Mouse (Mus musculus) embryonic facial prominence, embryonic 10.5 days (tissue): ENCODE data around the gene Ccdc152. TPM values are rescaled to one million over a fixed set of nuclear protein-coding genes. Genes with fewer than 3 reads are reported as not detected.

Experiments used
- DNase-seq: peaks from one replicate; pipeline ENCODE4 v3.0.0-alpha.2; 2017; ENCODE audit warnings: low spot score
- H3K27ac ChIP-seq: fragments of 300-500 bp; sonication (generic); replicated peaks from 2 replicates; pipeline ENCODE4 v1.5.1; 2016; ENCODE audit warnings: mild to moderate bottlenecking
- H3K27me3 ChIP-seq: fragments of 300-500 bp; sonication (generic); replicated peaks from 2 replicates; pipeline ENCODE4 v1.6.1; 2016; ENCODE audit warnings: low read depth, mild to moderate bottlenecking; ENCODE audit not compliant: poor library complexity, severe bottlenecking
- H3K36me3 ChIP-seq: fragments of 300-500 bp; sonication (generic); replicated peaks from 2 replicates; pipeline ENCODE4 v1.6.1; 2016; ENCODE audit warnings: mild to moderate bottlenecking, moderate library complexity
- H3K4me1 ChIP-seq: fragments of 300-500 bp; sonication (generic); 2 replicates; pipeline ENCODE4 v1.6.1; 2016
- H3K4me3 ChIP-seq: fragments of 300-500 bp; sonication (generic); 2 replicates; pipeline ENCODE4 v1.5.1; 2016; ENCODE audit warnings: mild to moderate bottlenecking, moderate library complexity
- H3K9me3 ChIP-seq: fragments of 300-500 bp; sonication (generic); 2 replicates; pipeline ENCODE4 v1.6.1; 2016; ENCODE audit warnings: mild to moderate bottlenecking
- WGBS: fragments of 180-500 bp; shearing (Covaris S2); methylation state at CpG from one replicate; pipeline ENCODE4 v1.1.7; 2016; 5-methylcytosine and 5-hydroxymethylcytosine counted together
- polyA plus RNA-seq: library from polyadenylated mRNA; unstranded; fragments of >200 nt; fragmentation: Nextera tagmentation; extraction: Ambion mirVana; gene quantifications from 2 replicates; pipeline ENCODE4 v1.2.1, GENCODE M21; 2016

The Ccdc152 gene
- polyA plus RNA-seq, 1 experiment from 2014 or later = 0.14 TPM

DNA sequence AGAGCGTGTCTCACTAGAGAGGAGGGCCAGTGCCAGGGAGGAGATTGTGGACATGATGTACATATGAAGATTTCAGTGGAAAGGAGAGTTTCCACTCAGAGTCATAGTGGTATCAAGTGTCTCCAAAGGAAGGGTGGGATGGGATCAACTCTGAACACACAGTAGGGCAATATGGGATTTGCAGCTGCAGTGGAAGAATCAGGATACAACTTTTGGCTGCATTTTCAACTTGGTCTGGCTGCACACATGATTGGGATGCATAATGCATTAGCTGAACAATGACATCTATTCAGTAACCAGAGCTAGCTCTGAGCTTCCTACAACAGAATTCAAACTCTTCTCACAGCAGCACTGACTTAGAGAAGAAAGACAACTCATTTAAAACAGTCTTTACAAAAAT is 65.4 kb downstream of the Ccdc152 start:
- Histone ChIP-seq H3K27ac (no peak overlapping the region), H3K36me3 (no peaks in the 10 kb centered on the region), H3K9me3 (no peaks in the 10 kb centered on the region), H3K4me1 (peaks cover 6% of the 10 kb centered on the region; the same call in 1 of the 2 replicates), H3K27me3 (no peaks in the 10 kb centered on the region), H3K4me3 (no peak overlapping the region)
- DNase-seq = no peak
- 76% methylated on average over 1 of the region's 1 CpGs for WGBS

GRCm38 (mm10) chr15:3236338-3236737 is 67.0 kb downstream of the Ccdc152 start:
- Histone ChIP-seq H3K4me1 (peaks cover 12% of the 10 kb centered on the region; the same call in 1 of the 2 replicates), H3K9me3 (no peaks in the 10 kb centered on the region), H3K36me3 (no peaks in the 10 kb centered on the region), H3K27ac (no peak overlapping the region), H3K27me3 (no peaks in the 10 kb centered on the region), H3K4me3 (no peak overlapping the region)
- no peak for DNase-seq
- WGBS = 86% methylated on average over 2 of the region's 2 CpGs

DNA sequence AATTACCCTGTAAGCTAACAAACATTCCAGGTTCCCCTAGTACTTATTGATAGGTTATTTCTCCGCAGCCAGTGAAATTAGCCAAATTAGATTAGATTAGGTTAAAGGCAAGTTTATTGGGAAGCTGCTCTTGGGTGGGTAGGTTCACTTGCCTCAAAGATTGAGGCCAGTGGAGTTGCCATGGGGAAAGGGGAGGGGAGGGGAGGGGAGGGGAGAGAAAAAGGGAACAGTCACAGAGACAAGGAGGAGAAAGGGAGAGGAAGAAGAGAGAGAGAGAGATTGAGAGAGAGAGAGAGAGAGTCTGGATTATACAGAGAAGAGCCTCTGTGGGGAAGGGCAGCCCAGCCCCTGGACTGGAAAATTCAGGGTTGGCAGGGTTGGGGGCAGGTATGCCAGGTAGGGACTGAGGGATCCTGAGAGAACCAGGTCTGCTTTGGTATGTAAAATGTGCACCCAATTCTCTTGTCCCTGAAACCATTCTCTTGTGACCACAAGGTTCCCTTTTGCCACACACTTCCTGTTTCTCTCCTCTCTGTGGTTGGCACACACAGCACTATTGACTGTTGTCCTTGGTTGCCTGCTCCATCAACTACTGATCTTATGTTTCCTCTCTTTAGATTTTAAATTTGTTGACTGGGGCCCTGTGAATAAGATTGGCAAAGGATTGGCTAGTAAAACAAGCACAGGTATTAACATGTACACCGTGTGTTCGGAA is 69.3 kb downstream of the Ccdc152 start:
- WGBS = 92% methylated on average over 3 of the region's 3 CpGs
- no peak overlapping the region for H3K4me3 ChIP-seq
- H3K36me3 ChIP-seq = no peaks in the 10 kb centered on the region
- H3K27ac ChIP-seq = no peak overlapping the region
- DNase-seq = no peak
- H3K4me1 ChIP-seq = peaks cover 17% of the 10 kb centered on the region; the same call in 1 of the 2 replicates
- no peaks in the 10 kb centered on the region for H3K27me3 ChIP-seq
- H3K9me3 ChIP-seq = no peaks in the 10 kb centered on the region

GRCm38 (mm10) chr15:3232168-3232835 is 71.0 kb downstream of the Ccdc152 start:
- 40% methylated on average over 9 of the region's 9 CpGs for WGBS
- no peak overlapping the region for H3K27ac ChIP-seq
- no peak overlapping the region for H3K4me3 ChIP-seq
- no peaks in the 10 kb centered on the region for H3K36me3 ChIP-seq
- no peaks in the 10 kb centered on the region for H3K9me3 ChIP-seq
- DNase-seq = peak; percentile 15
- no peaks in the 10 kb centered on the region for H3K27me3 ChIP-seq
- H3K4me1 ChIP-seq = peaks cover 17% of the 10 kb centered on the region; the same call in 1 of the 2 replicates

- WGBS = 86% methylated on average over 4 of the region's 4 CpGs
Observed at GRCm38 (mm10) chr15:3231004-3231403, 72.3 kb downstream of the Ccdc152 start.

More at GRCm38 (mm10) chr15:3231004-3231403, 72.3 kb downstream of the Ccdc152 start:
- no peaks in the 10 kb centered on the region for H3K36me3 ChIP-seq
- H3K4me3 ChIP-seq = no peak overlapping the region
- no peak for DNase-seq
- no peaks in the 10 kb centered on the region for H3K27me3 ChIP-seq
- no peak overlapping the region for H3K27ac ChIP-seq
- H3K4me1 ChIP-seq = peaks cover 17% of the 10 kb centered on the region; the same call in 1 of the 2 replicates
- H3K9me3 ChIP-seq = no peaks in the 10 kb centered on the region

Other genes with a start within 250 kb of the Ccdc152 start
- gene Selenop, start 35.0 kb downstream of the Ccdc152 start, polyA plus RNA-seq = 53.5 and 62.5 TPM in 2 replicates